Mouse (Mus musculus) ES-Bruce4 (cell line): Measurements from ENCODE around the gene Ppargc1a. TPM values are rescaled to one million over a fixed set of nuclear protein-coding genes. Genes with fewer than 3 reads are reported as not detected.

Experiments
- H3K27ac ChIP-seq: 2 replicates; pipeline ENCODE4 v1.5.1; 2012; ENCODE audit warnings: low read length, inconsistent platforms; ENCODE audit not compliant: insufficient read depth
- H3K27me3 ChIP-seq: 2 replicates; pipeline ENCODE4 v1.6.1; 2012; ENCODE audit warnings: mild to moderate bottlenecking, low read length, inconsistent platforms; ENCODE audit not compliant: control insufficient read depth, poor library complexity, insufficient read depth, severe bottlenecking
- H3K36me3 ChIP-seq: 2 replicates; pipeline ENCODE4 v1.6.1; 2012; ENCODE audit warnings: inconsistent platforms, mild to moderate bottlenecking, low read length, moderate library complexity; ENCODE audit not compliant: control insufficient read depth, poor library complexity, insufficient read depth, severe bottlenecking
- H3K4me1 ChIP-seq: one replicate; pipeline ENCODE4 v1.8.1; 2011; ENCODE audit warnings: low read length; ENCODE audit not compliant: control insufficient read depth, insufficient read depth
- H3K4me3 ChIP-seq: 2 replicates; pipeline ENCODE4 v1.5.1; 2011; ENCODE audit warnings: low read depth, mild to moderate bottlenecking, low read length
- H3K9ac ChIP-seq: 2 replicates; pipeline ENCODE4 v1.6.1; 2012; ENCODE audit warnings: low read depth, mild to moderate bottlenecking, inconsistent platforms; ENCODE audit not compliant: poor library complexity, severe bottlenecking
- H3K9me3 ChIP-seq: replicated peaks from 2 replicates; pipeline ENCODE4 v1.6.1; 2012; ENCODE audit warnings: mild to moderate bottlenecking, low read length, inconsistent platforms; ENCODE audit not compliant: control insufficient read depth, poor library complexity, insufficient read depth, severe bottlenecking
- CTCF ChIP-seq: IDR thresholded peaks from one replicate; pipeline ENCODE4 v1.8.1; 2011; ENCODE audit warnings: low read depth, low read length
- EP300 ChIP-seq: IDR thresholded peaks from 2 replicates; pipeline ENCODE4 v1.6.1; 2011; ENCODE audit warnings: low read depth, low read length; ENCODE audit not compliant: insufficient read depth
- POLR2A ChIP-seq: IDR thresholded peaks from one replicate; pipeline ENCODE4 v1.8.1; 2011; ENCODE audit warnings: low read length; ENCODE audit not compliant: insufficient read depth
- polyA plus RNA-seq: library from polyadenylated mRNA; stranded (reverse); fragments of >200 nt; gene quantifications from 2 replicates; pipeline ENCODE4 v1.2.4, GENCODE M21; 2011; ENCODE audit warnings: low read depth; ENCODE audit not compliant: missing spikeins, insufficient read depth, insufficient read length

The Ppargc1a gene
- polyA plus RNA-seq, 1 experiment, result not detected

- Histone ChIP-seq H3K4me1 (no peaks in the 10 kb centered on the region), H3K9me3 (no peaks in the 10 kb centered on the region), H3K36me3 (no peaks in the 10 kb centered on the region), H3K27me3 (no peaks in the 10 kb centered on the region), H3K9ac (no peak overlapping the region), H3K4me3 (no peak overlapping the region), H3K27ac (no peak overlapping the region)
- TF ChIP-seq POLR2A (no peak), CTCF (no peak), EP300 (no peak)
Observed at GRCm38 (mm10) chr5:51563574-51563973, 4.0 kb downstream of the Ppargc1a start.

- Histone ChIP-seq H3K27ac (no peak overlapping the region), H3K9me3 (no peaks in the 10 kb centered on the region), H3K36me3 (no peaks in the 10 kb centered on the region), H3K4me3 (no peak overlapping the region), H3K9ac (no peak overlapping the region), H3K4me1 (no peaks in the 10 kb centered on the region), H3K27me3 (peaks cover 3% of the 10 kb centered on the region)
- TF ChIP-seq CTCF, result no peak
Observed at GRCm38 (mm10) chr5:51557607-51558278, 9.8 kb downstream of the Ppargc1a start.

GRCm38 (mm10) chr5:51553671-51554070, 13.9 kb downstream of the Ppargc1a start:
- H3K36me3 ChIP-seq, result no peaks in the 10 kb centered on the region
- TF ChIP-seq EP300 (no peak), POLR2A (no peak), CTCF (no peak)
- no peak overlapping the region for H3K27ac ChIP-seq
- peaks cover 4% of the 10 kb centered on the region for H3K27me3 ChIP-seq
- no peak overlapping the region for H3K9ac ChIP-seq
- no peaks in the 10 kb centered on the region for H3K4me1 ChIP-seq
- no peaks in the 10 kb centered on the region for H3K9me3 ChIP-seq
- H3K4me3 ChIP-seq, result no peak overlapping the region

GRCm38 (mm10) chr5:51553251-51553650, 14.3 kb downstream of the Ppargc1a start:
- Histone ChIP-seq H3K27ac (no peak overlapping the region), H3K4me3 (no peak overlapping the region), H3K4me1 (no peaks in the 10 kb centered on the region), H3K9ac (no peak overlapping the region), H3K27me3 (peaks cover 4% of the 10 kb centered on the region), H3K9me3 (no peaks in the 10 kb centered on the region), H3K36me3 (no peaks in the 10 kb centered on the region)
- TF ChIP-seq POLR2A (no peak), CTCF (no peak), EP300 (no peak)

DNA sequence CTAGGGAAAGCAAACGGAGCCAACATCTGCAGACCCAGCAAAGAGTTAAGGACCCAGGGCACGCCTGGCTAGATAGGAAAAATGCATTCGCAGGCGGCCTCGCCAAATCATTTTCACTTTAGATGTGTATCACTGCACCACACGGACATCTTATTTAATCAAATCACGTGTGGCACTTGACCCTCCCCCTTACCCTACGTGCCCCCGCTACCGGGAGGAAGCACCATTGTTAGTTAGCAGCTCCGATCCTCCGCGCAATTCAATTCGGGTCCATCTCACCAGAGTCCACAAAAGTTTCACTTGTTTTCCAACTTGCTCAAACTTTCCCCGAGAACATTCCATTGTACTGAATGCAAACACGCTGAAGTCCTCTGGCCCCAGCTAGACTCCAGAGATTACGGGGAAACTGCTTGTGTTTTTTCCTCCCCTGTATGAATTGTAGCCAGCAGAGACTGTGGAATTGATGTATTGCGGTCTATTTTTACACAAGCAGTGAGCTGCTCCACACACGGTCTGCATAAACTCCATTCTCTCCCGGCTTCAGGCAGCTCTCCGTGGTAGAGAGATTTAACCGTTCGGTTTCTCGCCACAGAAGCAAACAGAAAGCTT, 14.9 kb downstream of the Ppargc1a start:
- Histone ChIP-seq H3K4me3 (no peak overlapping the region), H3K4me1 (no peaks in the 10 kb centered on the region), H3K9ac (no peak overlapping the region), H3K36me3 (no peaks in the 10 kb centered on the region), H3K27me3 (peaks cover 4% of the 10 kb centered on the region), H3K9me3 (no peaks in the 10 kb centered on the region), H3K27ac (no peak overlapping the region)
- no peak for TF ChIP-seq POLR2A
- no peak for TF ChIP-seq CTCF
- TF ChIP-seq EP300, result no peak

- TF ChIP-seq CTCF, result no peak
- TF ChIP-seq EP300, result no peak
- no peak for TF ChIP-seq POLR2A
- no peak overlapping the region for H3K9ac ChIP-seq
- H3K27me3 ChIP-seq, result peaks cover 4% of the 10 kb centered on the region
- H3K9me3 ChIP-seq, result no peaks in the 10 kb centered on the region
- no peak overlapping the region for H3K4me3 ChIP-seq
- no peaks in the 10 kb centered on the region for H3K36me3 ChIP-seq
- no peak overlapping the region for H3K27ac ChIP-seq
- H3K4me1 ChIP-seq, result no peaks in the 10 kb centered on the region
Observed at GRCm38 (mm10) chr5:51551852-51552482, 15.6 kb downstream of the Ppargc1a start.
